Mouse (Mus musculus) liver, embryonic 14.5 days (tissue): ENCODE measurements around the gene Slc18a3.

Source experiments
- CTCF ChIP-seq: IDR thresholded peaks from 2 replicates; pipeline ENCODE4 v1.5.1; 2016; ENCODE audit warnings: antibody characterized with exemption, low read depth, control low read depth
- EP300 ChIP-seq: IDR thresholded peaks from 2 replicates; pipeline ENCODE4 v1.6.1; 2016; ENCODE audit warnings: antibody characterized with exemption, low read depth

DNA sequence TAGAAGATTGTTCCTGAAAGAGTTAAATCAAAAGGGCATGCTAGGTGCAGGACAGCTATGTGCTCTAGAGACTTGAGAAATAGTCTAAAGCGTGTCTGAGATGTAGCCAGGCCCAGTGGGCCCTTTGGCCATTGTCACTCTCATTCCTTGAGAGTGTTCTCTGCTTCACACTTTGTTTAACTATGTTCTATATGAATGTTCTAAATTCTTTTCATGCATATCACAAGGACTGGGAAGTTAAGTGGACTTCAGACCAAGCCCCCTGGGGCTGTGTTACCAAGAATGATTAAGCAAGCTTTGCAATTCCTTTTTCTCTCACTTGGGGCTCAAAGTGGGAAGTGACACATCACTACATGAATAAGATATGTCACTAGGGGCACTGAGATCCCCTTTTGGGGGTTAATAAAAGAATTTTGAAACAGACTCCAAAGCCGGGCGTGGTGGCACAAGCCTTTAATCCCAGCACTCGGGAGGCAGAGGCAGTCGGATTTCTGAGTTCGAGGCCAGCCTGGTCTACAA lies 44.9 kb upstream of the Slc18a3 start:
- TF ChIP-seq CTCF (no peak), EP300 (no peak)
